Mouse (Mus musculus) kidney, adult 8-10 months (tissue): ENCODE data around the gene Eef1a1.
"Not testable (repeated sequence)": the region's sequence is repeated elsewhere in the genome, so short reads cannot be mapped to it uniquely, and the experiment has no call there.

Source experiments
- DNase-seq, 2 experiments: peaks; one replicate each; pipeline ENCODE4 v3.0.0; 2022

The Eef1a1 gene

DNA sequence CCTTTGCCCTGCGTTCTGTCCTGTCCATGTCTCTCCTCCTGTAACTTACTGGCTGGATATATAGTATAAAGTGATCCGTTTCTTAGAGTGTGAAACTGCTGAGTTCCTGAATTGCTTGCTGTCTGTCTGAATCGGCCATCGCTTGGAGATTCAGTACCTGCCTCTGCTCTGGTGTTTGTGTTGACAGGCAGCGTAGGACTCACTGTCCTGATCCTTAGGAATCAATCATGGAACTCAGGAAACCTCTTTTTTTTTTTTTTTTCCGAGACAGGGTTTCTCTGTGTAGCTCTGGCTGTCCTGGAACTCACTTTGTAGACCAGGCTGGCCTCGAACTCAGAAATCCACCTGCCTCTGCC is 17.7 kb upstream of the Eef1a1 start:
- DNase-seq = no peak

DNA sequence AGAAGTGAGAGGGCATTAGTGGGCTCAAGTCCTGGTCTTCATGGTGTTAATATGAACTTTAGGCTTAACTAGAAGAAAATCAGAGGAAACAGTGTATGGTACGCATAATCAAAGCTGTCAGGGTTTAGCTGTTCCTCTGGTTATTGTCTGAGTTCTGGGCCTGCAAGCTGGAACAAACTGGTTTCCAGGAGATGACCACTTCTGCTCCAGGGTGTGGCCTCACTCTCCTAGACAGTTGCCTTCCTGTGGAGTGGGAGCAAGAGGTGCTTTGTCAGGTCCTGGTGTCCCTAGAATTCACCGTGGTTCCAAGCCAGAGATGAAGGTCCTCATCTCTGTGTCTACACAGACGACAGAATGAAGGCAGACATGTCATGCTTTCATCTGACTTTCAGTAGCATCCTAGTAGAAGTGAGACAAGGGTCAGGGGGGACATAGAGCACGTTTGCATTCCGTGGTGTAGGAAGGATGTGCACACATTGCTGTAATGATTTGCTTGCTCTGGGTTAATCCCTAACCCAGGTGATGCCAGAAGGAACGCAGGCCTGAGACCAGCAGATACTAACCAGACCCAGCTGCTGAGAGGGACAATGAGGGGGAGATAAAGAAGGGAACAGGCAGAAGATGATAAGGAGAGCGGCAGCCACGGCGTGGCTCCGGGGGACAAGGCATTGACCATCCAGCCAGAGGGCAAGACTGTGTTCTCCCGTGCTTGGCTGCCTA is 17.2 kb upstream of the Eef1a1 start:
- peak; percentile 64 to 70 for DNase-seq

DNA sequence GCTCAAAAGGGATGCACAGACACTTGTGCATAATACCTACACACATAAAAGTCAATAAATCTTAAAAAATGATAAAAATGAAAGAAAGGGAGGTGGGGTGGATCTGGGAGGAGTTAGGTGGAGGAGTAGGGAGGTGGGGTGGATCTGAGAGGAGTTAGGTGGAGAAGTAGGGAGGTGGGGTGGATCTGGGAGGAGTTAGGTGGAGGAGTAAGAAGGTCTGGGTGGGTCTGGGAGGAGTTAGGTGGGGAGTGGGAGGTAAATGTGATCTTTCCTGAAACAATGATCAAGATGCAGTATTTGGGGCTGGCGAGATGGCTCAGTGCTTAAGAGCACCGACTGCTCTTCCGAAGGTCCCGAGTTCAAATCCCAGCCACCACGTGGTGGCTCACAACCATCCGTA is 16.3 kb upstream of the Eef1a1 start:
- no peak for DNase-seq

DNA sequence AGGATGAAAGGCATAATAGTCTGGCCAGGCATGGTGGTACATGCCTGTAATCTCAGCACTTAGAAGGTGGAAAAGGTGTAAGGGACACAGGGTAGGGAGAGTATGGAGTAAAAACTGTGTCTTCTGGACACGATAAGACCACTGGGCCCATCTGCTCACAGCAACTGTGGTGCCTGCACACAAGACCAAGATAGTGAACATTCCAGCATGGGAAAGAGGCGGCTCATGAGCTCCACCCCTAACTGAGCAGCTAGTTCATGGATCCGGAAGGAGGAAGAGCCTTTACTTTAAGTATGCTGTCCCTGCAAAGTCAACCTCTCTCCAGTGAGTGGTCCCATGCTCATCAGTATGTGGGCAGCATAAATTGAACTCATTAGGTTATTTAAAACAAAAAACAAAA is 15.7 kb upstream of the Eef1a1 start:
- DNase-seq = no peak

DNA sequence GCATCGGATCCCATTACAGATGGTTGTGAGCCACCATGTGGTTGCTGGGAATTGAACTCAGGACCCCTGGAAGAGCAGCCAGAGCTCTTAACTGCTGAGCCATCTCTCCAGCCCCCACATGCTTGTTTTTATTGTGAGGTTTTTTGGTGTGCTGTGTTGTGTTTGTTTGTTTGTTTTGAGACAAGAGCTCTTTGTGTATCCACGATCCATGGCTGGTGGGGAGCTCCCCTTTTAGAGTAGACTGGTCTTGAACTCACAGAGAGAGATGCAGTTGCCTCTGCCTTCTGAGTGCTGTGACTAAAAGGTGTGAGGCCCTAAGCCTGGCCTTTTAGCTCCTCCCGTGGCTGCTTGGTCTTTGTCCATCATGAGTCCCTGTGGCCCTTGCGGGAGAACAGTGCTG is 15.2 kb upstream of the Eef1a1 start:
- DNase-seq = no peak

DNA sequence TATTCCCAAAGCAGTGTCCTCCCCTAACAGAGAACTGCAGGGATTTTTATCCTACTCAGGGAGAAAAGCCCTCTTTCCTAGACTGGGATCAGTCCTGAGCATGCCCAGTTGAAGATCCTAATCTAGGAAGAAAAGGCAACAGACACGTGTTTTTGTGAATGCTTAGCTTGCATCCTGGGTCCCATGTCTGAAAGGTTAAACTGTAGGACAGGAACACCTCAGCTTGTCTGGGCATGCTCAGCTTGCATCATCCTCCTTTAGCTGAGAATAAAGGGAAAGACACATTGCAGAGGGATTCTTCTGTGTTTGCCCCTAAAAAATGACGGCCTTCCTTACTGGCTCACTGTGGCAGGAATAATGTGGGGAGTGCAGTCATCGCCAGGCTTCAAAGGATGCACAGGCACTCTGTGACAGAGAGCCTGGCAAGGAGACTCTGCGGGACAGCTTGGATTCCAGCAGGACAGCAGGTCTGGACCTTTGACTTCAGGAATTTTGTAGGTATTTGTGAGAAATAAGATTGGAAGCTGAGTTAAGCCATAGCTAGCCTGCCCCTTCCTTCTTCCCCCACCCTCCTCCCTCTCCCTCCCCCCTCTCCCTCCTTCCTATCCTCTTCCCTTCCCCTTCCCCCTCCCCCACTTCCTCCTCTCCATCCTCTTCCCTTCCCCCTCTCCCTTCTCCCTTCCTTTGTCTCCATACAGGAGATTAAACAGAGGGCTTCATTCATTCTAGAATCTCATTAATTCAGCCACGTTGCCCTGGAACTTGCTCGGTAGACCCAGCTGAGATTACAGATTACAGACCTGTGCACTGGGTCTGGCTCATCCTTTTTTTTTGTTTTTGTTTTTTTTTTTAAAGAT is 14.5 kb upstream of the Eef1a1 start:
- no peak for DNase-seq

DNA sequence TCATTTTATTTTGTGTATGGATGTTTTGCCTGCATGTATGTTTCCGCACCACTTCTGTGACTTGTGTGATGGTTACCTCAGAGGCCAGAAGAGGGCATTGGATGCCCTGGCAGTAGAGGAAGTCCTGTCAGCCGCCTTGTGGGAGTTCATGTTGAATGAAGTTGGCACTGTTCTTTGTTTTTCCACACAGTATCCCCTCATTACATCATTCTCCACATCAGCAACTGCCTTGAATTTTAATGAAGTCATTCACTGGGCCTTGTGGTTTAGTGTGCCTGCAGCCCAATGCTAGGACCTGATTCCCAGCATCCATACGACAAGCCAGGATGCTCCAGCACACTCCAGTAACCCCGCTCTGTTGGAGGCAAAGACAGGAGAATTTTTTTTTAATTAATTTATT is 12.3 kb upstream of the Eef1a1 start:
- DNase-seq = no peak

DNA sequence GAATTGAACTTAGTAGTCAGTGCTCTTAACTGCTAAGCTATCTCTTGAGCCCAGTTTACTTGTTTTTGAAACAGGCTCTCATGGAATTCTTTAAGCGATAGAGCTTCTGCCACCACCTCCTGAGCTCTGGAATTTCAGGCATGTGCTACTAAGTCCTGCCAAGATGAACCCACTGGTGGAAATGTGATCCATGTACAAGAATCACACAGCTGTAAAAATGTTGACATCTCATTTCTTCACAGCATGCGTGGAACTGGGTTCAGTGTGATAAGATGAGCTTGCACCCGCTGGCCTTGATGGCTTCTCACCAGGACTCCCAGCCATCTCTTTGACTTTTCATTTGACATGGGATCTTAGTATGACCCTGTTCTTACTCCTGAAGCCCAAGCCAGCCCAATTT is 11.4 kb upstream of the Eef1a1 start:
- DNase-seq = no peak

DNA sequence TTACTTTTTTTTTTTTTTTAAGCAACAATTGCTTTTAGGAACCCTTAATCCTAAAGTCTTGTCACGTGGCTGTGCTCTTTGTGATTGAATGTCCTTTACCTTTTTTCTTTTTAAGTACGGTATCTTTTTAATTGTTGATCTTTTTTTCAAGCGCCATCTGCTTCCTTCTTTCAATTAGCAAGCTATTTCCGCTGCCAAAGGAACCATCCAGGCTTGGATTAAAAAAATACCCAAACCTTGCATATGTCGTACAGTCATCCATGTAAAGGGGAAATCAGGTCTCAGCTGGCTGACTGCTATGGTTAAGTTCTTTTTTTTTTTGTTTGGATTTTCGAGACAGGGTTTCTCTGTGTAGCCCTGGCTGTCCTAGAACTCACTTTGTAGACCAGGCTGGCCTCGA is 4.2 kb upstream of the Eef1a1 start:
- DNase-seq = no peak

DNA sequence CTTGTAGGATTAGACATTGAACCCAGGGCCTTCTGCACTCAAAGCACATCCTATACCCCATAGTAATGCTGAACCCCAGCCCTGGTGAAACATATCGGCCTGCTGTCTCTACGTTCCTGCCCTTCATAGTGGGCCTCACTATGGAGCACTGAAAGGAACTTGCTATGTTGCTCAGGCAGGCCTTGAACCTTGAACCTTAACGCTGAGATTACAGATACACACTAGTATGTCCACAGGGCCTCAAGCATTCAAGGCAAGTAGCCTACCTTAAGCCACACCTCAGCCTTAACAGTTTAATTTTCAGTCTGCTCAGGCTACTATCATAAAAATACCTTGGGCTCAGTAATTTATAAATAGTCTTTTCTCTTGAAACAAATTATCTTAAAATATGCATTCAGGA is 3.3 kb upstream of the Eef1a1 start:
- DNase-seq = no peak

DNA sequence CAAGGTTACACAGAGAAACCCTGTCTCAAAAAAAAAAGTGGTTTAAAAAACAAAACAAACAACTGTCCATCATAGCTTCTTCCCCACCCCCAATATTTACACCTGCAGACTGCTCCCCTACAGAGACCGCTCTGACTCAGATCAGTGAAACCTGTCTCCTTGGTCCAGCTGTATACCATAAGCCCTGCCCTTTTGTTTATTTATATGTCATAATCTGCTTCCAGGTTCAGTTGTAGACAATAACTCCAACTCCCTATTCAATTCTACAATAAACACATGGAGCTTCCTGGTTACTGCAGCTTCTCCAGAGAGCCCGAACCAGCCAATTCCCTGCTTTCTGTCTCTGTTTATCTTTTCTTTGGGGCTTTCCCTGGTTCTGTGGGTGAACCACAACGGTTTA is 2.2 kb upstream of the Eef1a1 start:
- no peak for DNase-seq

DNA sequence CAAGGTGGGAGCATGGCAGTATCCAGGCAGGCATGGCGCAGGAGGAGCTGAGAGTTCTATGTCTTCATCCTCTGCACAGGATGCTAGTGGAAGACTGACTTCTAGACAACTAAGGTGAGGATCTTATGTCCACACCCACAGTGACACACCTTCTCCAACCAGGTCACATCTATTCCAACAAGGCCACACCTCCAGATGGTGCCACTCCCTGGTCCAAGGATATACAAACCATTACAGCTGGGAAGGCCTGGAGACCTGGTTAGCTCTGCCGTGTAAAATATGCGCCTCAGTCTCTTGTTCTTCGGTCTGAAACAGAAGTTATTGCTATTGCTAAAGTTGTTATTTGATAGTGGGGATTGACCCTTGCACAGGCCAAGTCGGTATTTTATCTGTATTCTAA is 930 bp downstream of the Eef1a1 start:
- not testable (repeated sequence) for DNase-seq

DNA sequence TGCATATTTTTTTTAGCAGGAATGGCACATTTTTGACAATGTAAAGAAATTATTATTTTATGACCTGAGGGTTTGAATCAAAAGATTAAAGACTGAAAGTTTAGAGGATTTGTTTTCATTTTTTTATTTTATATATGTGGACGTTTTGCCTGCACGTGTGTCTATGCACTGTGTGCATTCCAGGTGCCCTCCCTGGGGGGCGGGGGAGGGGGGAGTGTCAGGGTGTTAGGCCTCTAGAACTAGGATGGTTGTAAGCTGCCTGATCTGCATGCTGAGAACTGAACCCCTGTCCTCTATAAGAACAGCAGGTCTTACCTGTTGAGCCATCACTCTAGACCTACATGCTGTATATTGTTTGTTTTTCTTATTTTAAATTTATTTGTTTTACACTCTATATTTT is 4.3 kb downstream of the Eef1a1 start:
- DNase-seq = no peak

DNA sequence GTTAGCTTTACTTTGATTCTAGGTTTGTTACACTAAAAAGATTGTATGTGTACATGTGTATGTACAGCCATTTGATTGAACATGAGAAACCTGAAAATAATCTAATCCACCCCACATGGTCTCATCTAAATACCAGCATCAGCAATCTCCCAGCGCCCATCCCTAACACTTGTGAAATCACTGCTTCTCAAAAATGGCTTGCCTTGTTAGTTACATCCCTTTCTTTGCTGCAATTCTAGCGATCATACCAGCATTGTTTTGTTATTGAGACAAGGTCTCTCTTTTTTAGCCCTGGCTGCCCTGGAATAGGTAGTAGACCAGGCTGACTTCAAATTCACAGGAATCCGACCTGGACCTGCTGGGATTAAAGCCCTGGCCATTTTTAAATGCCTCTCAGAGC is 6.6 kb downstream of the Eef1a1 start:
- DNase-seq = no peak

DNA sequence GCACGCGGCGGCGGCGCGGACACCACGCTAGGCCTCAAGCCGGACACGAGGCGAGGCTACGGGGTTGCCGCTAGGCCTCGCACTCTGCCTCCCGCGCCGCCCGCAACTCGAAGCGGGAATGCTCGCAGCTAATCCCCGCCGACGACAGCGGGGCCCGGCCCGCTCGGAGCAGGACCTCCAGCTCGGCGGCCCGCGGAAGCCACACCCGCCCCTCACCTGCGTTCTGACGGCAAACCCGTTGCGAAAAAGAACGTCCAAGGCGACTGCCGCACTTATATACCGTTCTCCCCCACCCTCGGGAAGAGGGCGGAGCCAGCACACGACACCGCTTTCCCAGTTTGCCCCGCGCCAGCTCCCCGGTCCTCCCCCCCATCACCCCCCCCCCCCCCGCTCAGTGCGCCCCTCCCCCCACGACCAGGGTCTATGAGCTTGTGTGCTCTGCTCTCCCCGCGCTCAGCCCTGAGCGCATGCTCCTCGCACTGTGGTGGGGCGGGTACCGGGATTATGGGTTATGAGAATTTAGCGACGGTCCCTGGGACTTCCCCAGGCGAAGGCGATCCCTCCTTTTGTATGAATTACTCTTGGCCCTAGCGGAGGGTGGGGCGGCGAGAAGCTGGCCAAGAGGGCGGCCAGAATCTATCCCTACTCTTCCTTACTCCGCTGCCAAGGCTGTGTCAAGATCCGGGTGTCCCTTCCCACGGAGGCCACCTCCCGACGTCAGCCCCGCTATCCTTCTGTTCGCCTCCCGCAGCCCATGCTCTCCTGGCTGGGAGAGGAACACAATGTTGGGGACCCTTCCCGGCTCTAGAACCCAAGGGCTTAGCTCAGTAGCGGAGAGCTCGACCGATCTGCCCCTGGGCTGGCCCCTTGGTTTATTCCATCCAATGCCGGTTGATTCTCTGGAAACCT is 7.3 kb downstream of the Eef1a1 start:
- DNase-seq = peak; percentile 96 to 98

DNA sequence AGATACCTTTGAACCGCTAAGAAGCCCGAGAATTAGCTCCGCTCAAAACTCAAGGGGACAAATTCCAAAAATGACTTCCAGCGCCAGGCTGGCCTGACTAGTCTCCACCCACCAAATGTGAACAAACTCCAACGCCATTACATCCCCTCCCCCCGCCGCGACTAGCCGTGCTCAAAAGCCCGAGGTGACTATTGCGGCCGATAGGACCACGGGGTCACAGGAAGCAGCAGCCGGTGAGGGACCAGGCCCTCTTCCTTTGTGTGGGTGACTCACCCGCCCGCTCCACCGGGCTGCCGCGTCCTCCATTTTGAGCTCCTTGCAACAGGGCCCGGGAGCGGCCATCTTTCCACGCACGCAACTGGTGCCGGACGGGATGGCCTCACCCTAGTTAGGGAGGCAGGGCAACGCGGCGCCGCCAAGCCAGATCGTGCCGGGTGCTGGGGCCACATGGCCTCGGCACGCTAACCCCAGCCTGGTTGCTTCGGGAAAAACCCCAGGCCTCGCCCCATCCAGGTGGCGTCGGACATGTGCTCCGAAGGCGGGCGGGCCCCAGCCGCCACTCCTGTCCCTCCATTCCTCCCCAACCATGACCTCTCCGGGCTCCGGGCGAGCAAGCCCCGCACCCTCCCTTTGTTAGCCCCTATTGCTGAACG is 8.1 kb downstream of the Eef1a1 start:
- peak; percentile 84 for DNase-seq

DNA sequence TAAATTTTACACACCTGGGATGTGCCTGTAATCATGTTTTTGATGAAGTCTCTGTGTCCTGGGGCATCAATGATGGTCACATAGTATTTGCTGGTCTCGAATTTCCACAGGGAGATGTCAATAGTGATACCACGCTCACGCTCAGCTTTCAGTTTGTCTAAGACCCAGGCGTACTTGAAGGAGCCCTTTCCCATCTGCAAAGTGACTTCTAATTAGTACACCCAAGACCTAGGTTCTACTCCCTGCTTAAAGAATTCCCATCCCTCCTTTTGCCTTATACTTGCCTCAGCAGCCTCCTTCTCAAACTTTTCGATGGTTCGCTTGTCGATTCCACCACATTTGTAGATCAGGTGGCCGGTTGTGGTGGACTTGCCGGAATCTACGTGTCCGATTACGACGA is 8.7 kb downstream of the Eef1a1 start:
- not testable (repeated sequence) for DNase-seq

DNA sequence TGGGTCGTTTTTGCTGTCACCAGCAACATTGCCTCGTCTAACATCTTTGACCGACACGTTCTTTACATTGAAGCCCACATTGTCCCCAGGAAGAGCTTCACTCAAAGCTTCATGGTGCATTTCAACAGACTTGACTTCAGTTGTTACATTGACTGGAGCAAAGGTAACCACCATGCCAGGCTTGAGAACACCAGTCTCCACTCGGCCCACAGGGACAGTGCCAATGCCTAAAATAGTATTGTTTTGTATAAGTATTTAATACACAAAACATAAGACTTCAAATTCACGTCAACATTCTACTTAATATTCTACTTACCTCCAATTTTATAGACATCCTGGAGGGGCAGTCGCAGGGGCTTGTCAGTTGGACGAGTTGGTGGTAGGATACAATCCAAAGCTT is 9.6 kb downstream of the Eef1a1 start:
- not testable (repeated sequence) for DNase-seq

DNA sequence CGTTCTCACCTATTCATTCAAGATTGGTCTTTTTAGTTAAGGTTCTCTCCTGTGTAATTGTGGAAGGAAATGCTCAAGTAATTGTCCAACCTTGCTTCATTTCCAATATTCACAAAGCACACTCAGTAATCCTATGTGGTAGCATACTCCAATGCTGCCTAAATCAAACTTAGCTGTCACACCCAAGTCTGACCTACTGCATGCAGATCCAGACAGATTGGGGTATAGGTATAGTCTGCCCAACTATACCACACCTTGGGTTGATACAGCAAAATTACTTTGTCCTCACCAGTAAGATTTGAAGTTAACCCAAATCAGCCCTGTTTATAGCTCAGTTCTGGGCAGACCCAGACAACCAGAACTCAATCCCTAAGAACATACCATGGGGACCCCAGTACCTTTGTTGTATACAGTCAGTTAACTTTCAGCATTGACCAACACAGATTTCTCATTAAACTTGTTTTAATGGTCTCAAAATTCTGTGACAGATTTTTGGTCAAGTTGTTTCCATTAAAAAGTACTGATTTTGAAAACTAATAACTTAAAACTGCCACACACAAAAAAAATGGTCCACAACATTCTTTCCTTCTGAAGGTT is 10.8 kb downstream of the Eef1a1 start:
- DNase-seq = not testable (repeated sequence)

DNA sequence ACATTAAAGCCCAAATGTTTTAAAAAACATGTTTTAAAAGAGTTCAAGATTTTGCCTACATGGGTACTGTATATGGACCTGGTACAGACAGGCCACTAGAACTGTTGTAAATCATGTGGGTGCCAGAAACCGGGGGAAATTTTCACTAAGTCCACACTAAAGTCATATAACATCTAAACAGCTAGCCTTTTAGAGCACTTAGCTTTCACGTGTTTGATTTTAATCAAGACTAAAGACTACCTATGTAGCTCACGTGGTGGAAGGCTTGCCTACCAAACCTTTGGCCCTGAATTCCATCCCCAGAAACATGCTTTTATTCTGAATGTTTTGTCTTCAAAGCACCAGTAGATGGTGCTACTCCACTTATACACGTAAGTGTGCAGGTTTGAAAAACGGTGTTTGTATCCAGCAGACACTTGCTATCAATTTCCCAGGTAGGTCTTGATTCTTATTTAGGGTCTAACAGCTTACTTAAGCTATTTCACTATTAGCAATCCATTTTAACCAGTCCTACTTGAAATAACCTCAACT is 11.9 kb downstream of the Eef1a1 start:
- DNase-seq = peak in 1 of 2 experiments; percentile 44

DNA sequence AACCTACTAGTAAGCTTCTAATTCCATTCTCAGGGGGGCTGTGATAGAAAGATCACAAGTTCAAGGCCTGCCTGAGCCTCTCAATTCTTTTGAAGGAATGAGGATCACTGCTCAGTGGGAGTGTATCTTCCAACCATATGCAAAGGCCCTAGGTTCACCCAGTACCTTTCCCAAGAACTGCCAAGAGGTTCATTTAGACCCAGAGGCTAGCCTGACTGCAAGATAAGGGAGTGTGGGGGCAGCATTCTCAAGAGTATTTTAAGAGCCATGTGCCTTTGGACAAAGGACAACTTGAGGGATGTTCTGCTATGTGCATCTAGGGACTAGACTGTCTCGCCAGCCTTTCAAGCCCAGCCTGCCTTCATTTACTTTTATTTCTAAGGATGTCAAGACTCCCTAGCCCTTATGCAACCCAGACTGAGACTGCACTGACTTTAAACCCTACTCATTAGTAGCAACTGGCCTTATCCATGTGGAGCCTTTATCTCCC is 12.4 kb downstream of the Eef1a1 start:
- DNase-seq = no peak

DNA sequence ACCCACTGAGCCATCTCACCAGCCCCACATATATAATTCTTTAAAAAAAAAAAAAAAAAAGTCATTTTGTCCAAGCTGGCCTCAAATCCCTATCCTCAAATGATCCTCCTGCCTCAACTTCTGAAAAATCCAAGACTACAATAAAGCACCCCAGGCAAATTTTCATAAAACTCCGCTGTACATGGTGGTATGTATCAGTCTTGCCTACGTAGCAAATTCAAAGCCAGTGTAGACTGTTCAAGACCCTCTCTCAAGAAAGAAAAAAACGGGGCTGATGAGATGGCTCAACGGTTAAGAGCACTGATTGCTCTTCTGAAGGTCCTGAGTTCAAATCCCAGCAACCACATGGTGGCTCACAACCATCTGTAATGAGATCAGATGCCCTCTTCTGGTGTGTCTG is 13.1 kb downstream of the Eef1a1 start:
- DNase-seq = no peak
